Mouse (Mus musculus): ENCODE data around the gene Mamdc4.
"Not testable (repeated sequence)": the region's sequence is repeated elsewhere in the genome, so short reads cannot be mapped to it uniquely, and the experiment has no call there.

Gene Mamdc4

DNA sequence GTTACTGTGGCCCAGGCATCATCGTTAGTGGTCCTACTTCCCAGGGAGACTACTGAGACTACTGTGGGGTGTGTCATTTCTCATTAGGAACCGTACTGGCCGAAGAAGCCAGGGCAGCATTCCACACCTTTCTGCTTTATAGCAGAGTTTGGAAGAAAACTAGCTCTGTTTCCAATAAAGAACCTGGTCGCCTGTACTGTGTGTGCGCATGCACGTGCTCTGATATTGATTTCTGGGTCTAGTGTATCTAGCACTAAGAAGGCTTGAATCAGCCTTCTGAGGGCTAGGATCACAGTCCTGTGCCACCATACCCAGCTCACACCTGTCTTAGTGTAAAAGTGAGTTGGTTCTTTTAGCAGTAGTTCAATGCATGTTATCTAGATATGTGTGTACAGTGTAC, 15.9 kb downstream of the Mamdc4 start:
- no peak for DNase-seq

DNA sequence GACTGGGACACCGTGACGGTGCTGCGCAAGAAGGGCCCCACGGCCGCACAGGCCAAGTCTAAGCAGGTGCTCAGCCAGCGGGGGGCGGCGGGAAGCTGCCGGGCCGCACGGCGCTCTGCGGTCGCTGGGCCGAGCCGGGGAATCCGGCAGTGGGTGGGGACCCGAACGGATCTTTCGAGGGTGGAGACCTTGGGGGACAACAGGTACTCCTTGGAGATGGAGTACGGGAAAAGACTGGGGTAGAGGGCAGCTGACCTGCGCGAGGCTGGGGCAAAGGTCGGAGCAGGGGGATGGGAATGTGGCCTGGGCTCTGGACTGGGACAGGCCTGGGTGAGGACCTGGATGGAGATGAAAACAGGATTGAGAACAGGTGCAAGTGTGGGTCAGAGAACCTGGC, 16.7 kb downstream of the Mamdc4 start:
- DNase-seq, result no peak

DNA sequence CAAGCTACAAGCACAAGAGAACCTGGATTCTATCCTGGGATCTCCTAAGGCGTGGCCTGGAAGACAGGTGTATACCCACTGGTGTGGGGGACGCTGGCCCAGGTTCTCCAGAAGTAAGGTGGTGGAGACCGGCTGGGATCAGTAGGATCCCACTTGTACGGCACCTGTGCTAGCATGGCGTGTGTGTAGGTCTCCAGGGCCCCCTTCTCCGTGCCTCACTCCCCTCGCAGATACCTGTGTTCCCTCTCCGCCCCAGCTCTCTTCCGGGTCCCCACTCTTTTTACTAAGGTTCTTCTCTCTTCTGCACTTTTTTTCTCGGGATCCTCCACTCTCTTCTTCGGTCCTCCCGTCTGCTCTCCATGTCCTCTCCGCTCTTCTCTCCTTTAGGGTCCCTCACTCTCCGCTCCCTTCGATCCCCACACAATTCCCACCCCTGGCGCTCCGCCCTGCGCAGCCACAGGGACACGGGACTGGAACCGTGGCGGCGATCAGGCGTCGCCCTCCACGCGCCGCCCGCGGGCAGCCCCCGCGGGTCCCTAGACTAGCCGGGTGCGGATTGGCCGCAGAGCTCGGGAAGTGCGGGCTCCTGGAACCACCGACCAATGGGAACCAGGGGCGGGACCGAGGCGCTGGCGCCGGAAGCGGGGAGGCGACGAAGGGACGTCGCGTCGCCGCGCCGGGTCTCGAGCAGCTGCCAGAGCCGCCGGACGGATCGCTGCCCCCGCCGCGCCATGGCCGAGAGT, 17.3 kb downstream of the Mamdc4 start, which contains the start of gene Edf1:
Gene Edf1, plus strand, starts transcription at position 627 of the 743 bp plus-strand sequence.
- peak; percentile 96 to 97 for DNase-seq

DNA sequence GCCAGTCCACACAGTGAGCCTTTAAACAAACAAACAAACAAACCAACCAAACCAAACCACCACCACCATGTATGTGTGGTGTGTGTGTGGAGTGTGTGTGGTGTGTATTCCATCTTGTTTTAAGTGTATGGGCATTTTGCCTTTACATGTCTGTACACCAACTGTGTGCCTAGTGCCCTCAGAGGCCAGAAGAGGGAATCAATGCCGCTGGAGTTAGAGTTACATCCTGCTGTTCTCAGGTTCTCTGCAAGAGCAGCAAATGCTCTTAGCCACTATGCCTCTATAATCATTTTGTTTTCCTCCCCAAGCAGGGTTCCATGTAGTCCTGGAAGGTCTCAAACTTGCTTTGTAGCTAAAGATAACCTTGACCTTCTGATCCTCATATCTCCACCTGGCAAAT, 18.3 kb downstream of the Mamdc4 start:
- DNase-seq, result no peak

DNA sequence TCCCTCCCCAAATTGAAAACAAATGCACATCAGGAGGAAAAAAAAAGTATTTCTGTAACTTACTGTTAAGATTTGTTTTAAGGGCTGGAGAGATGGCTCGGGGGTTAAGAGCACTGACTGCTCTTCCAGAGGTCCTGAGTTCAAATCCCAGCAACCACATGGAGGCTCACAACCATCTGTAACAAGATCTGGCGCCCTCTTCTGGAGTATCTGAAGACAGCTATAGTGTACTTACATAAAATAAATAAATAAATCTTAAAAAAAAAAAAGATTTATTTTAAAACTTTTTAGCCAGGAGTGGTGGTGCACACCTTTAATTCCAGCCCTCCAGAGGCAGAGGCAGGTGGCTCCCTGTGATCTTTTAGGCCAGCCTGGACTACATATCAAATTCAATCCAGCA, 19.2 kb downstream of the Mamdc4 start:
- not testable (repeated sequence) for DNase-seq

DNA sequence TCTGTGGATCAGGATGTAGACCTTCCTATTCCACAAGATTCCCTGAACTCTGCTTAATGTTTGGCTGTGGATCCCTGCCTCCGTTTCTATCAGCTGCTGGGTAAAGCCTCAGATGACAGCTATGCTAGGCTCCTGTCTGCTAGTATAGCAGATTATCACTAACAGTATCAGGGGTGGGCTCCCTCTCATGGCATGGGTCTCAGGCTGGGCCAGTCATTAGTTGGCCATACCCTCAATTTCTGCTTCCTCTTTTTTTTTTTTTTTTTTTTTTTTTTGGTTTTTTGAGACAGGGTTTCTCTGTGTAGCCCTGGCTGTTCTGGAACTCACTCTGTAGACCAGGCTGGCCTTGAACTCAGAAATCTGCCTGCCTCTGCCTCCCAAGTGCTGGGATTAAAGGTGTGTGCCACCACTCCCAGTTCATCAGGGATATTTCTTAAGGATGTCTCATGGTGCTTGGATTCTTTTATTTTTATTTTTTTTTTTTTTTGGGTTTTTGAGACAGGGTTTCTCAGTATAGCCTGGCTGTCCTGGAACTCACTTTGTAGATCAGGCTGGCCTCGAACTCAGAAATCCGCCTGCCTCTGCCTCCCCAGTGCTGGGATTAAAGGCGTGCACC, 21.4 kb downstream of the Mamdc4 start:
- not testable (repeated sequence) for DNase-seq

DNA sequence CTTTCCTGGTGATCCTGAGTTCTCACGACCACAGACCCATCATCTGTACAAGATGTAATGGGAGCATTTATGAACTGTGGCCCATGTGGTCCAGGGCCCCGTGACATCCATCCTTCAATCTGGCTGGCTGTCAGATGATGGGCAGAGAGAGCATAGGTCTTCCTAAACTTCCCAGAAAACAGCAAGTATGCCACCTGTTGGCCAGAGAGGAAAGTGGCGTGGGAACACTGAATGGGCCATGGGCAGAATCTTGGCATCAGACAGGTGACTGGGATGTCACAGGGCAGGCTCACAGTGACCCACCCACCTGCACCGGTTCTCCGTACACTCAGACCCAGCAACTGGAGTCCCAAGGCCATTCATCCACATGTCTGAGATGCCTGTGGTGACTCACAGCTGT, 23.5 kb downstream of the Mamdc4 start:
- peak in 1 of 2 experiments; percentile 58 for DNase-seq

DNA sequence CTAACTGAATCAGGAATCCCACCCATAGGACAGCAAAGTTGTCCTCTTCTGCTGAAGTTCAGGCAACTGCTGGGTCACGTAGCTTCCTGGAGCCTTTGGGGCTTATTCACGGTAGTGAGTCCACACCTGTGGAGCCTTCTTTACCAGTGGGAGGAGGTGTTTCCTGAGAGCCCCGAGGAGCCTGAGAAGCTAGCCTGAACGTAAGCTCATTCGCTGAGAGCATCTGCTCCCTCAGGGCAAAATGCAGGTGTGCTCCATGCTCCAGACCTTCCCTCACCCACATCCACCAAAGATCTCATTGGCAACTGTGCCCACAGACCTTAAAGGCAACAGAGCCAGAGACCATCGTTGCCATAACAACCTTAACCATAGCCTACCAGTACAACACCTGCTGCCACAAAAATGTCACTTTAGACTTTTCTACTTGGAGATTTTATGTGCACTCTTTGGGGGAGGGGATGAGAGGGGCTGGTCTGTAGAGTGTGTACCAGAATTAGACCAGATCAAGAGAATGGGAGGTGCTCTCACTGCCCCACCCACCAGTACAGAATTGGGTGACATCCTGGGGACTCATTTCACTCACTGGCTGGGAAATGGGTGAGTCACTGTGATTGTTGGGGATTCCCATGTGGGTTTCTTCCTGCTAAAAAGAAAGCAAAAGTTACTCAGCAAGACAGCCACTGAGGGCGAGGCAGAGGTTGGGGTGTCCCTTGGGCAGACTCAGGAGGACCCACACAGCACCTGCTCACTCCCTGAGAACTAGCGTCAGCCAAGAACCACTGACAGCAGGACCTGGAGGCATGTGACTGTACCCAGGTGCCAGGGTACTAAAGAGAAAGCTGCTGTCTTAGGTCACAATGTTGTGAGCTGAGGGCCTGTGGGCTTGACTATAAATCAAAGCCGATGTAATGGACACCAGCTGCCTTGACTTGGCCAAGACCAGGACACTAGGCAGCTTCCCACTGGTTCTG, 25.3 kb downstream of the Mamdc4 start:
- no peak for DNase-seq

DNA sequence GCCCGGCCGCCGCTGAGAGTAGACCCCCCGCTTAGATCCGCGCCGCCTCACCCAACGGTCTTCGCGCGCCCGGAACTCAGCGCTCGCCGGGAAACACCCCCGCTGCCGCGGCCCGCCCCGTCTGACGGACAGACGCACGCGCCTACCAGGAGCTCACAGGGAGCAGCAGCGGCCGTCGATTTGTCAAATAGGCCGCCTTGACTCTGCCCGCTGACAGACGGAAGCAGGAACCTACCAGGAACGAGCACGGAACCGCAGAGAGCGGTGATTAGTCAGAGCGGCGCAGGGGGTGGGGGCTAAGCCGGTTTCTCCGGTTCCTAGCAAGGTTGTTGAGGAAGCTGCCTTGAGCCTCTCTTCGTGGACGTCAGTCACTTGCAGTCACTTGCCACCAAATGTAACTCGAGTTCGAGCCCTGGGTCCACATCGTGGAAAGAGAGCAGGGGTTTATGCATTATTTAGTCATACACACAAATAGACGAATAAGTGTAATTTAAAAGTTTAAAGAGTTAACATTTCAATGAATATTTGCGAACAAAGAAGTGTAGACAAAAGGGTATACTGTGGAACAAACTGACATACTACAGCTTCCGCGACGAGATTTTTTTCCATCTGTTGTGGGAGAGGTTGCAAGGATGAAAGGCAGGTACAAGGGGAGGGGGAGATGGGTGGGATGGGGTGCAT, 27.7 kb downstream of the Mamdc4 start, which contains the start of gene Traf2:
Gene Traf2, minus strand, starts transcription at position 130 of the 681 bp plus-strand sequence.
- peak; percentile 99 to 100 for DNase-seq

DNA sequence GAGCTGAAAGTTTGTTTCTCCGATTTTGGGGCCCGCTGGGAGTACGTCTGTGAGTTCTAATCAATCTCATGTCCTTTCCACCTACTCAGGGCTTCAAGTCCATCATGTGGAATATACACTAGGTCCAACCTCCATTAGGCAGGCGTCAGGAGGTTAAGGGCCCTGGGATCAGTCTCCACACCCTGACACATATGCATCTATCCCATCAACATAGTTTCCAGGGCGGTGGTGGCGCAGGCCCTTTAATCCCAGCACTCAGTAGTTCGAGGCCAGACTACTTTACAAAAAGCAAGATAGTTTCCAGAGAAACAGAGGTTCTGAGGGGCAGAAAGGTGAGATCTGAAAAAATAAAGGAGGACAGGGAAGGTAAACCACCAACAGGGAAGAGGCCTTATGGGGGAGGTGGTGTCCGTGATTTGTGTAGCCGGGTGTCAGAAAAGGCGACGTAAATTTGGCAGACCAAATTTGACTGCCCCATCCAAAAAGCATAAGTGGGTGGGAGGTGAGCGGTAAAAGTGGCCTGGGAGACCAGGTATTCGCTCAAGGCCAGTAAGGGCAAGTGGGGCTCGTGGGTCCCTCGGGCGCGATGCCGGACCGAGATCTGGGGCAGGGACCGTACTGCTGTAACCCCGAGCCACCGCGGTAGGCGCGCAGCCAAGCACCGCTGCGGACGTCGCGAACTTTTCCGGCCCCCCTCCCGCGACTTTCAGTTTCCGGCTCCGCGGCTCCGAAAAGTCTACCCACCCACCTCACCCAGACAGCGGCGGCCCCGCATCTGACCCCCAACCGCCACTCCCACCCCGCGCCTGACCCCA, 28.4 kb downstream of the Mamdc4 start:
- DNase-seq, result no peak

DNA sequence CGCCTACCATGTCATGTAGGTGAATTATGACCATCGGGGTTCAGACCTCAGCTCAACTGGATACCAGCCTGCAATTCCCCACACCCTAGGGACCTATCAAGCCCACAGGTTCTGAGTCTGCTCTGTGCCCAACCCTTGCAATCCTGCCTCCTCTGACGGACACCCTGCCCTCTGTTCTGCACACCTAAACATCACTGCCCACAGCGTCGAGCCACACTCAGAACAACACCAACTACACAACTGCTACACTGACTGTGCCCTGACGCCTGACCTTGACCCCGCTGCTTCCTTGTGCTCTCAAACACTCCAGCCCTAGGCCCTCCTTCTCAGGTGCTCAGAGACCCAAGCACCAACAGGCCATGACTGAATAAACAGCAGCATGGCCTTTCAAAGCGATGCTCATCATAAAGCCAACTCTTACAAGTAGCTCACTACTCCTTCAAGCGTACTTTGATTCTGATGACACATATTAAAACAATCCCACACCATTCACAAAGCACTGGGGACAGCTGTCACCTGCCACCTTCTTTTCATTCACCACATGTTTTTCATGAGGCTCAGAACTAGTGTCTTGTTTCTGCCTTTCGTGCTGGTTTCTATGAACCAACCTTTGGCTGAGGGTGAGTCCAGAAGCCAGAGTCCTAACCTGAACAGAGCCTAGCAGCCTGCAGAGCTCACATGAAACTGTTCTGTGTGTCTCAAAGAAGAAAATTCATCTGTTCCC, 32.8 kb downstream of the Mamdc4 start:
- no peak for DNase-seq

DNA sequence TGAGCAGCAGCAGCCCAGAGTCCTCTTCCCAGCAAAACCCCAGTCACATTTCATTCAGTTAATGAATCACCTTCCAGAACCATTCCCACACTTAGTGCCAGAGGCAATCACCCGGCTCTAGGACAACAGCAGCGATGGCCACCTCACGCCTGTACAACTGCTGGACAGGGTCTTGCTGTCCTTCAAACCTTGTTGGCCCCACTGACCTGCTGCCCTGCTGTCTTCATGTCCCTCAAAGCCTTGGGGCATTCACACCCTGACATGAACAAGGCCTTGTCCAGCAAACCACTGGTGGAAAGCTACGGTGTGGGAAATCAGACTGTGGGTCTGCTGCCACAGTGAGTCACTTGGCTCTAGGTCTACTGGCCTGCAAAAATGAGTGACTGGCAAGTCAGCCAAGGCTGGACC, 34.1 kb downstream of the Mamdc4 start:
- no peak for DNase-seq

DNA sequence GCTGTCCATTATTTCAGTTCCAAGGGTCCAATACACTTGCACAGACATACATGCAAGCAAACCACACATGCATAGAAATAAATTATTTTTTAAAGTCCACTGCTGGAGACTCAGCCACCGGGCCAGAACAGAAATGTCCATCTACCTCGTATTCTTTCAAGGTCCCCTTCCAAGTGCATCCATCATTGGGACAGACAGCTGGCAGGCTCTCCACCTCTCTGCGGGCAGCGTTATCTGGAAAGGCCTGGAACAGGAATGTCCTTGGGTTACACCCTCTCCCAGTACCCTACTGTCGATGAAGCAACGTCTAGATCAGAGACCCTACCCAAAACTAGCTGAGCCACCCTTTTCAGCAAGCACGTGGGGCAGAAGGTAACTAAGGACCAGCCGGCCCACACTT, 38.1 kb downstream of the Mamdc4 start:
- no peak for DNase-seq

DNA sequence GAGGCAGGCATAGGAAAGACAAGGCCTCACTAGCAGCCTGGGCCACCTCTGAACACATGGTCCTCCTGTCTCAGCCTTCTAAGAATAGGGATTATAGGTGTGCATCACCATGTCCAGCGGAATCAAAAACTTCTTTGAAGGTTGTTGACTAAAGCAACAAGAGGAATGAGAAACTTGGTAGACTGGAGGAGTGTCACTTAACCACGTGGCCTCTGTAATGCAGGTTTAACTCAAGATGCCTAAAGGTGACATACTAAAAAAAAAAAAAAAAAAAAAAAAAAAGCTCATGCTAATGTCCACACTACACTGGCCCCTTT, 39.8 kb downstream of the Mamdc4 start:
- no peak for DNase-seq

DNA sequence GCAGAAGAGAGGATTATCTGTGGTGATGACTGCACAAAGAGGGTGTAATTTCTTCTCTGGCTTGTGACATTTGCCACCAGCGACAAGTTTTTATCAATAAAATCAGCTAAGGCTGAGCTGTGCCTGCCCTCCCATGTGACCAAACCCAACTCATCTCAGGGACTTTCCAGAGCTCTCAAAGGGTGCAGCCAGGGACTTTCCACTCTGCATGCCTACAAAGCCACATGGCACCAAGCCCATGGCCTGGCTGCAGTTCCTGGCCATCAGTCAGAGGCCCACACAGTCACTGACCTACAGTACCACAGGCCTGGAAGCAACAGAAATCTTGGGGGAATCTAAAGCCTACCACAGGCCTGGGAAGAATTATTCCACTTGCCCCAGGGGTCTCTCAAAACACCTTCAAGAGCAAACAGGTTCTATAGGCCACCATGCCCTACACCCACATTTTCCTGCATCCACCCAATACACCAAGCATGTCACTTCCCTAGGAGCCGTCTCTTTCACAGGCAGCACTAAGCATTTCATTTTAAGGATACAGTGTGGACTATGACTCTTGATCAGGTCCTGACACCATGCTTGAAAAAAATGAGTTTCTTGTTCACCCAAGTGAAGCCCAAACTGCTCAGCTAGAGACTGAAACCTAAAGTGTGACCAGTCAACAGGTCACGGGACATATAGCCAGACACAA, 40.3 kb downstream of the Mamdc4 start:
- DNase-seq, result peak; percentile 59 to 72

DNA sequence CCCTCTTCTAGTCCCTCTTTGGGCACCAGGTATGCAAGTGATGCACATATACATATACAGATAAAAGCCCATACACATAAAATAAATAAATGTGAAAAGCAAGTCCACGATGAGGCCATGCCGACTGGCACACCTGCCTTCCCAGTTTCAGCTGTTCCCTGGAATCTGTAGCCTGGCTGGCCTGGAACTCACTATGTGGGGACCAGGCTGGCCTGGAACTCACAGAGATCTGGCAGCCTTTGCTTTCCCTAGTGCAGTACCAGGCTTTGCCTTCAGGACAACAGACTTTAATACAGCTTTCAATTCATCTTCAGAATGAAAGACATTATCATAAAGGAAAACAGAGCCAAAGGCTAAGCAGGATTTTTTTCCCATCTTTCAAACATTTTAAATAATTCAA, 40.9 kb downstream of the Mamdc4 start:
- no peak for DNase-seq

DNA sequence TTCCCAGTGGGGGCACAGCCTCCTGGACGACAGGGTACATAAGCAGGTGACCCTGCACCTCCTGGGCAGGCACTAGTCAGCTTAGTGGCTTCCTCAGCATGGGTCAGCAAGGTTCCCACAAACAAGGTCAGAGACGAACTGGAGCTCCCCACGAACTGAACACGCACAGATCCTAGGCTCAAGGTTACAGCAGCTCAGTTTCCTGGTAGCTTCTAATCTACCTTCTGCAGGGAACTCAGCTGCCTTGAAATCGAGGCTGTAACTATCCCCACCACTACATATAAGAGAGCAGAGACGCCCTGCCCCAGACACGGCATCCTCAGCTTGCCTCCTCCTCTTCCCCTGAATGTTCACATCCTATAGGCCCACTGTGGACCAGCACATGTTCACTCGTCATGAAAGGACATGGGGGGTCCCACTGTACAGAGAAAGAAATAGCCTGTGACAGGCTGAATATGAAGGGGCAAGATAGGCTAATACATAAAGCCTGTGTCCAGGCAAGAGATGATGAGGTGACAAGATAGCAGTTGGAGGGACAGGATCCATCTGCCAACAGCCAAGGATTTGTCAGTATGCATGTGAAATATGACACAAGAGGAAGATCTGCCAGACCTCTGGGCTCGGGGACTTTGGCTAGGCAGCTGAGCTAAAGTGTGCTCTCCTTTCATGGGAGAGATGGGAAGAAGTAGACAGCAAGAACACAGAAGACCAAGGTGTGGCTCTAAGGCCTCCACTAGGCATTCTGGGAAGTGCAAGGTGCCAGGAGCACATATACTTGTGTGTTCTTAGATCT, 47.9 kb downstream of the Mamdc4 start:
- DNase-seq, result no peak
